Mouse (Mus musculus): ENCODE measurements at regions not wholly inside any gene's neighbourhood (a gene's known extent, or its start where the extent isn't known, plus 50 kb on each side); places are given as distances from the start of the nearest gene placed in this dataset.
A peak's percentile ranks its signal among the peaks of the same experiment; 100 is the strongest.

- Histone ChIP-seq H3K9me3 (ENCODE audit: low read length) (no peaks in the 10 kb centered on the region), H3K36me3 (ENCODE audit: insufficient read depth) (no peaks in the 10 kb centered on the region), H3K9ac (no peak overlapping the region), H3K4me1 (ENCODE audit: insufficient read depth) (no peaks in the 10 kb centered on the region), H3K4me3 (ENCODE audit: low read depth, low read length) (no peak overlapping the region), H3K27ac (ENCODE audit: low read depth, low read length) (0 out of 2 replicates have a peak overlapping the region, but pooled peaks have one; percentile 45), H3K27me3 (ENCODE audit: insufficient read depth, low read length) (0 out of 2 replicates have a peak, but pooled peaks cover 3% of the 10 kb centered on the region), H3K4me2 (ENCODE audit: low read depth) (no peak overlapping the region)
- peak; percentile 37 for ATAC-seq
- no peak for DNase-seq
- 64% methylated on average over 7 of the region's 7 CpGs for WGBS
- TF ChIP-seq CTCF (IDR thresholded peaks at IDR 0.05; ENCODE audit: low read depth), result no peak
Observed at GRCm38 (mm10) chr17:14525255-14525654, 168.8 kb downstream of the Thbs2 start.

DNA sequence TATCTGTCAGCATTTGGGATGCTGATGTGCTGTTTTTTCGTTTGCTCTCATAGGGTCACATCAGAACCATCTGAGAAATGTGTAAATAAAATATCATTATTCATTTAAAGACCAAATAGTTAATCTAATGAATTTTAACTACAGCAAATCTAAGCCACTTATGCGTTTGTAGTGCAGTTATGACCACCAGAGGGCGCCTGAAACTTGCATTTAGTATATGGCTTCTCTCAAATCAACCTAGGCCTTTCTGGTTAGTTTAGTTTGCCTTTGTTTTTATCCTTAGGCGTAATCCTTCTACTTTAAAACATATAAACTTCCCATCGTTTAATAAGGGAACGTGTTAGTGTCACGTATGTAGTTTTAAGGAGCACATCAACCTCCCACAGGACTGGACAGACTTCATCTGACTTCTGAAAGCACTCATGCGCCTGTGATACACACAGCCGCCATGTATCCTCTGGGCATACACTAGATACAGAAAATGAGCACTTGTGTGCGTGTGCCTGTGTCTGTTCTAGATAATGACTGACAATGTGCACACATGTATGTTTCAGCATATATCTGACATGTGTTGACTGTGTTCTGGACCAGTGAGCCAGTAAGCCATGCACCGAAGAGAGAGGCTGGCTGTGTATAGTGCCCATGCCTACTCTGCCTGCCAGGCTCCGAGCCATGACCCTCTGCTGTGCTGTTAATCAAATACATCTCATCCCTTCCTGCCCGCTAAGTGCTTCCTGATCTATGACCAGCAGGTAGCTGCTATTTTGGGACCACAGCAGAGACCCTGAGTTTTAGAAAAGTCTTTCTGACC lies 169.4 kb downstream of the Thbs2 start:
- ATAC-seq, result peak; percentile 66
- no peak overlapping the region for H3K27ac ChIP-seq (ENCODE audit: low read depth, low read length)
- H3K36me3 ChIP-seq (ENCODE audit: insufficient read depth), result no peaks in the 10 kb centered on the region
- peak; percentile 93 for DNase-seq
- 50% methylated on average over 13 of the region's 13 CpGs for WGBS
- H3K9me3 ChIP-seq (ENCODE audit: low read length), result no peaks in the 10 kb centered on the region
- TF ChIP-seq CTCF (IDR thresholded peaks at IDR 0.05; ENCODE audit: low read depth), result peak; percentile 86
- no peak overlapping the region for H3K4me3 ChIP-seq (ENCODE audit: low read depth, low read length)
- no peaks in the 10 kb centered on the region for H3K4me1 ChIP-seq (ENCODE audit: insufficient read depth)
- no peak overlapping the region for H3K9ac ChIP-seq
- 0 out of 2 replicates have a peak, but pooled peaks cover 3% of the 10 kb centered on the region for H3K27me3 ChIP-seq (ENCODE audit: insufficient read depth, low read length)
- H3K4me2 ChIP-seq (ENCODE audit: low read depth), result no peak overlapping the region

- 0 out of 2 replicates have a peak, but pooled peaks cover 3% of the 10 kb centered on the region for H3K27me3 ChIP-seq (ENCODE audit: insufficient read depth, low read length)
- no peak for TF ChIP-seq CTCF (IDR thresholded peaks at IDR 0.05; ENCODE audit: low read depth)
- H3K9ac ChIP-seq, result no peak overlapping the region
- no peak overlapping the region for H3K27ac ChIP-seq (ENCODE audit: low read depth, low read length)
- 57% methylated on average over 2 of the region's 2 CpGs for WGBS
- H3K4me2 ChIP-seq (ENCODE audit: low read depth), result no peak overlapping the region
- ATAC-seq (no peak), DNase-seq (peak; percentile 45)
- H3K36me3 ChIP-seq (ENCODE audit: insufficient read depth), result no peaks in the 10 kb centered on the region
- H3K4me3 ChIP-seq (ENCODE audit: low read depth, low read length), result no peak overlapping the region
- H3K9me3 ChIP-seq (ENCODE audit: low read length), result no peaks in the 10 kb centered on the region
- H3K4me1 ChIP-seq (ENCODE audit: insufficient read depth), result no peaks in the 10 kb centered on the region
Observed at GRCm38 (mm10) chr17:14522011-14522410, 172.0 kb downstream of the Thbs2 start.

GRCm38 (mm10) chr17:14520565-14520964 lies 173.5 kb downstream of the Thbs2 start:
- no peak overlapping the region for H3K9ac ChIP-seq
- H3K27me3 ChIP-seq (ENCODE audit: insufficient read depth, low read length), result 0 out of 2 replicates have a peak, but pooled peaks cover 3% of the 10 kb centered on the region
- TF ChIP-seq CTCF (IDR thresholded peaks at IDR 0.05; ENCODE audit: low read depth), result peak; percentile 92
- ATAC-seq, result peak; percentile 54; the same call in 1 of the 2 replicates
- H3K36me3 ChIP-seq (ENCODE audit: insufficient read depth), result no peaks in the 10 kb centered on the region
- no peaks in the 10 kb centered on the region for H3K9me3 ChIP-seq (ENCODE audit: low read length)
- H3K4me1 ChIP-seq (ENCODE audit: insufficient read depth), result no peaks in the 10 kb centered on the region
- peak; percentile 87 for DNase-seq
- H3K27ac ChIP-seq (ENCODE audit: low read depth, low read length), result no peak overlapping the region
- WGBS, result 11% methylated on average over 5 of the region's 5 CpGs
- no peak overlapping the region for H3K4me2 ChIP-seq (ENCODE audit: low read depth)
- no peak overlapping the region for H3K4me3 ChIP-seq (ENCODE audit: low read depth, low read length)

DNA sequence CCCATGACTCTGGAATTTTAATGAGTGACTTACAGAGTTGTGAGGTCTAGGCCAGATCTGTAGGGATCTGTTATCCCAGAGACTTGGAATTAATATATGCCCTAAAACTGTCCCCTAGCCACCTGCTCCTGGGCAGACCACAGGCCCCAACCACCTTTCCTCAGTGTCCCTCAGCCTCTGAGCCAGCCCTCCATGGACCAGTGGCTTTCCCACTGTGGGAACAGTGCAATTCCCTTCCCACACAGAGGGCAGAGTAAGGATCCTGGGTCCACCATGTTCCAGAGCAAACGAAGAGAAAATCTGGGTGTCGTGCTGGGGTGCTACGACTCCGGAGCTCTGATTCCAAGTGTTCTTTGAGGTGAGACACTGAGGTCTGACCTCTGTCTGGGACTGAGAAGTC lies 174.7 kb downstream of the Thbs2 start:
- H3K36me3 ChIP-seq (ENCODE audit: insufficient read depth), result no peaks in the 10 kb centered on the region
- no peak overlapping the region for H3K9ac ChIP-seq
- 0 out of 2 replicates have a peak, but pooled peaks cover 3% of the 10 kb centered on the region for H3K27me3 ChIP-seq (ENCODE audit: insufficient read depth, low read length)
- DNase-seq (no peak), ATAC-seq (no peak)
- no peak overlapping the region for H3K4me2 ChIP-seq (ENCODE audit: low read depth)
- no peak for TF ChIP-seq CTCF (IDR thresholded peaks at IDR 0.05; ENCODE audit: low read depth)
- H3K4me1 ChIP-seq (ENCODE audit: insufficient read depth), result no peaks in the 10 kb centered on the region
- WGBS, result 94% methylated on average over 4 of the region's 4 CpGs
- H3K27ac ChIP-seq (ENCODE audit: low read depth, low read length), result no peak overlapping the region
- no peak overlapping the region for H3K4me3 ChIP-seq (ENCODE audit: low read depth, low read length)
- no peaks in the 10 kb centered on the region for H3K9me3 ChIP-seq (ENCODE audit: low read length)

GRCm38 (mm10) chr17:14518216-14518615 lies 175.8 kb downstream of the Thbs2 start:
- H3K4me3 ChIP-seq (ENCODE audit: low read depth, low read length), result no peak overlapping the region
- no peak overlapping the region for H3K9ac ChIP-seq
- WGBS, result 83% methylated on average over 12 of the region's 12 CpGs
- H3K27ac ChIP-seq (ENCODE audit: low read depth, low read length), result no peak overlapping the region
- no peaks in the 10 kb centered on the region for H3K9me3 ChIP-seq (ENCODE audit: low read length)
- H3K4me1 ChIP-seq (ENCODE audit: insufficient read depth), result no peaks in the 10 kb centered on the region
- no peak overlapping the region for H3K4me2 ChIP-seq (ENCODE audit: low read depth)
- ATAC-seq (no peak), DNase-seq (no peak)
- H3K36me3 ChIP-seq (ENCODE audit: insufficient read depth), result no peaks in the 10 kb centered on the region
- 0 out of 2 replicates have a peak, but pooled peaks cover 3% of the 10 kb centered on the region for H3K27me3 ChIP-seq (ENCODE audit: insufficient read depth, low read length)
- no peak for TF ChIP-seq CTCF (IDR thresholded peaks at IDR 0.05; ENCODE audit: low read depth)

GRCm38 (mm10) chr17:14517368-14517767 lies 176.7 kb downstream of the Thbs2 start:
- 86% methylated on average over 5 of the region's 5 CpGs for WGBS
- Histone ChIP-seq H3K4me1 (ENCODE audit: insufficient read depth) (no peaks in the 10 kb centered on the region), H3K4me2 (ENCODE audit: low read depth) (no peak overlapping the region), H3K9me3 (ENCODE audit: low read length) (no peaks in the 10 kb centered on the region), H3K27me3 (ENCODE audit: insufficient read depth, low read length) (no peaks in the 10 kb centered on the region), H3K4me3 (ENCODE audit: low read depth, low read length) (no peak overlapping the region), H3K27ac (ENCODE audit: low read depth, low read length) (no peak overlapping the region), H3K9ac (no peak overlapping the region), H3K36me3 (ENCODE audit: insufficient read depth) (no peaks in the 10 kb centered on the region)
- DNase-seq (no peak), ATAC-seq (no peak)
- TF ChIP-seq CTCF (IDR thresholded peaks at IDR 0.05; ENCODE audit: low read depth), result no peak
